Comparison of ENCODE assay signal across 13 mouse cellular contexts in the genomic region with DNA sequence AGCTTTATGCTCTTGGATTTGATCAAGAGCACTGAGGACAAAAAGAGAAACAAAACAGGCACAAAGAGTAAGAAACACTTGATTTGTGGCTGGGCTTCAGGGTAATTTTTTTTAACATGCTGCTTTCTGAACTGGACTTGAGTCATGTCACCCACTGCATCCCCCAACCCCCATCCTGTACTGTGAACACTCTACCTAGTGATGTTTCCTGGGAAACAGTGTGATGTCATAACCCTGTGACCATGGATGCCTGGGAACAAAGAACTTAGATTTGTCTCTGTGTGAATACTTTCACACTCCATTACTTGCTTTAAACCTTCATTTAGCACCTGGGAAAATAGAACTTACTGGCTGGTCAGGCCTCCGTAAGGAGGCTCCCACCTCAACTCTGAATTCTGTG. TPM values are rescaled to one million over a fixed set of nuclear protein-coding genes. Genes with fewer than 3 reads are reported as not detected.
DNase-seq lines count a peak whose midpoint lies in the region; ATAC-seq lines count a peak whose summit lies in the region.
"Had no signal": no experiment of that assay in that cellular context is flagged by ENCODE, and none has a peak within 500 bp of the region (broad histone marks: within the 10 kb centered on the region; RNA-seq: fewer than 3 reads in every experiment).

A gene (plus strand): TSS at position 301 of the 400 bp plus-strand sequence.

- no peak for DNase-seq in heart, adult 8-10 months (ENCODE audit: low spot score)
- no peak for DNase-seq in heart, adult 11 months
- no peak for DNase-seq in adrenal gland, postnatal 4 days (ENCODE audit: low spot score in 2 of 2)
- no peak for DNase-seq in gastrocnemius, postnatal 4 days (ENCODE audit: low spot score in 2 of 2)
- DNase-seq in spleen, postnatal 14 days (ENCODE audit: low spot score in 2 of 2), result no peak
- DNase-seq in forebrain, embryonic 11.5 days (ENCODE audit: low spot score), result no peak
- DNase-seq: kidney, adult 8-10 months; left cerebral cortex, postnatal 4 days had no signal

- no peaks in the 10 kb centered on the region for H3K9me3 ChIP-seq in forebrain, embryonic 11.5 days (ENCODE audit: control insufficient read depth, low read length)
- H3K9me3 ChIP-seq: embryonic facial prominence, embryonic 13.5 days; forebrain, embryonic 15.5 days had no signal

- no peak within 1 kb of the TSS for H3K27ac ChIP-seq in forebrain, embryonic 11.5 days (ENCODE audit: low read depth, low read length)
- H3K27ac ChIP-seq: embryonic facial prominence, embryonic 13.5 days; forebrain, embryonic 15.5 days; liver, embryonic 14.5 days; stomach, postnatal 0 days had no signal

- H3K4me2 ChIP-seq in forebrain, embryonic 11.5 days (ENCODE audit: low read depth, low read length, severe bottlenecking), result no peak within 1 kb of the TSS
- H3K4me2 ChIP-seq: embryonic facial prominence, embryonic 13.5 days; forebrain, embryonic 15.5 days had no signal

- no peak within 1 kb of the TSS for H3K9ac ChIP-seq in forebrain, embryonic 11.5 days (ENCODE audit: low read length)
- H3K9ac ChIP-seq: embryonic facial prominence, embryonic 13.5 days; forebrain, embryonic 15.5 days; liver, embryonic 14.5 days had no signal

- no peaks in the 10 kb centered on the region for H3K4me1 ChIP-seq in forebrain, embryonic 11.5 days (replicated peaks; ENCODE audit: control insufficient read depth, insufficient read depth, low read length)
- H3K4me1 ChIP-seq: embryonic facial prominence, embryonic 13.5 days; forebrain, embryonic 15.5 days had no signal

- 67% methylated on average over 1 of the region's 1 CpGs for WGBS in forebrain, embryonic 11.5 days

- H3K27me3 ChIP-seq in forebrain, embryonic 11.5 days (ENCODE audit: control insufficient read depth, insufficient read depth, low read length), result no peaks in the 10 kb centered on the region
- H3K27me3 ChIP-seq: embryonic facial prominence, embryonic 13.5 days; forebrain, embryonic 15.5 days had no signal

- H3K36me3 ChIP-seq in forebrain, embryonic 11.5 days (ENCODE audit: control insufficient read depth, insufficient read depth, low read length), result no peaks in the 10 kb centered on the region
- H3K36me3 ChIP-seq: embryonic facial prominence, embryonic 13.5 days; forebrain, embryonic 15.5 days had no signal

- ATAC-seq in megakaryocyte progenitor cell, adult 5-6 weeks (replicated peaks; ENCODE audit: poor library complexity), result no peak
- no peak for ATAC-seq in forebrain, embryonic 11.5 days (replicated peaks; ENCODE audit: low FRiP score)
- ATAC-seq: forebrain, embryonic 15.5 days had no signal

- no peak within 1 kb of the TSS for H3K4me3 ChIP-seq in forebrain, embryonic 11.5 days (ENCODE audit: low read depth, low read length)
- H3K4me3 ChIP-seq: embryonic facial prominence, embryonic 13.5 days; forebrain, embryonic 15.5 days had no signal

RNA-seq across cellular contexts. Expression of the gene that starts here (rescaled TPM):
- 10 to 100 TPM; 14.8 to 17.8 (median 17.2) TPM for total RNA-seq in heart, adult 8-10 months (2022)
- total RNA-seq in adrenal gland, postnatal 4 days (2021), result 10 to 100 TPM; 18.0 to 19.5 TPM
- total RNA-seq in gastrocnemius, postnatal 4 days (2021), result 10 to 100 TPM; 10.4 to 12.0 TPM
- 27.0 and 31.6 TPM in 2 replicates for total RNA-seq in megakaryocyte progenitor cell, adult 5-6 weeks (2015)
- total RNA-seq in megakaryocyte progenitor cell, adult 5-6 weeks (2017), result 32.1 and 38.2 TPM in 2 replicates
- polyA plus RNA-seq in forebrain, embryonic 11.5 days (2014; fragmentation: Nextera tagmentation; extraction: Ambion mirVana), result 5.8 TPM in 2 replicates
